Mouse (Mus musculus) megakaryocyte, embryonic 14.5 days (primary cell): ENCODE measurements around the gene Mob4.

Experiments
- FLI1 ChIP-seq: IDR thresholded peaks from 2 replicates; pipeline ENCODE4 v1.6.1; 2012; ENCODE audit warnings: low read length, inconsistent platforms, mixed read lengths
- GATA1 ChIP-seq: IDR thresholded peaks from 3 replicates; pipeline ENCODE4 v1.6.1; 2012; ENCODE audit warnings: mixed read lengths, low read length, inconsistent platforms, borderline replicate concordance

GRCm38 (mm10) chr1:55109066-55109766 is 21.8 kb upstream of the Mob4 start:
- TF ChIP-seq FLI1 (no peak), GATA1 (no peak)
